Mouse (Mus musculus): Measurements from ENCODE around the gene Fhit. TPM values are rescaled to one million over a fixed set of nuclear protein-coding genes. Genes with fewer than 3 reads are reported as not detected.
"Not testable (repeated sequence)": the region's sequence is repeated elsewhere in the genome, so short reads cannot be mapped to it uniquely, and the experiment has no call there.

Fhit gene
- polyA plus RNA-seq, 1 experiment from 2014 or later: 6.7 TPM

GRCm38 (mm10) chr14:10824819-10825218 lies 337.0 kb downstream of the Fhit start:
- H3K4me1 ChIP-seq (ENCODE audit: insufficient read depth, low read length): no peaks in the 10 kb centered on the region
- ATAC-seq (ENCODE audit: low FRiP score, low TSS enrichment): no peak
- no peak overlapping the region for H3K4me3 ChIP-seq (ENCODE audit: low read length)
- H3K36me3 ChIP-seq (ENCODE audit: insufficient read depth, low read length): no peaks in the 10 kb centered on the region
- no peaks in the 10 kb centered on the region for H3K9me3 ChIP-seq (ENCODE audit: low read length)
- 73% methylated on average over 4 of the region's 4 CpGs for WGBS
- H3K27me3 ChIP-seq (ENCODE audit: insufficient read depth, low read length): no peaks in the 10 kb centered on the region
- H3K4me2 ChIP-seq (replicated peaks; ENCODE audit: low read depth, low read length): no peak overlapping the region
- no peak overlapping the region for H3K27ac ChIP-seq (ENCODE audit: low read length)
- H3K9ac ChIP-seq (replicated peaks; ENCODE audit: low read length): no peak overlapping the region

GRCm38 (mm10) chr14:10813551-10813950 lies 348.3 kb downstream of the Fhit start:
- Histone ChIP-seq H3K36me3 (ENCODE audit: insufficient read depth, low read length) (no peaks in the 10 kb centered on the region), H3K27ac (ENCODE audit: low read length) (no peak overlapping the region), H3K9ac (replicated peaks; ENCODE audit: low read length) (no peak overlapping the region), H3K4me3 (ENCODE audit: low read length) (no peak overlapping the region), H3K4me1 (ENCODE audit: insufficient read depth, low read length) (no peaks in the 10 kb centered on the region), H3K9me3 (ENCODE audit: low read length) (no peaks in the 10 kb centered on the region), H3K4me2 (replicated peaks; ENCODE audit: low read depth, low read length) (no peak overlapping the region), H3K27me3 (ENCODE audit: insufficient read depth, low read length) (no peaks in the 10 kb centered on the region)
- ATAC-seq (ENCODE audit: low FRiP score, low TSS enrichment): no peak
- WGBS: 29% methylated on average over 2 of the region's 2 CpGs

GRCm38 (mm10) chr14:10798489-10799180 lies 363.2 kb downstream of the Fhit start:
- Histone ChIP-seq H3K4me1 (ENCODE audit: insufficient read depth, low read length) (no peaks in the 10 kb centered on the region), H3K4me2 (replicated peaks; ENCODE audit: low read depth, low read length) (no peak overlapping the region), H3K27me3 (ENCODE audit: insufficient read depth, low read length) (no peaks in the 10 kb centered on the region), H3K9ac (replicated peaks; ENCODE audit: low read length) (no peak overlapping the region), H3K27ac (ENCODE audit: low read length) (no peak overlapping the region), H3K4me3 (ENCODE audit: low read length) (no peak overlapping the region), H3K36me3 (ENCODE audit: insufficient read depth, low read length) (no peaks in the 10 kb centered on the region), H3K9me3 (ENCODE audit: low read length) (no peaks in the 10 kb centered on the region)
- WGBS: 78% methylated on average over 4 of the region's 4 CpGs
- ATAC-seq (ENCODE audit: low FRiP score, low TSS enrichment): no peak

DNA sequence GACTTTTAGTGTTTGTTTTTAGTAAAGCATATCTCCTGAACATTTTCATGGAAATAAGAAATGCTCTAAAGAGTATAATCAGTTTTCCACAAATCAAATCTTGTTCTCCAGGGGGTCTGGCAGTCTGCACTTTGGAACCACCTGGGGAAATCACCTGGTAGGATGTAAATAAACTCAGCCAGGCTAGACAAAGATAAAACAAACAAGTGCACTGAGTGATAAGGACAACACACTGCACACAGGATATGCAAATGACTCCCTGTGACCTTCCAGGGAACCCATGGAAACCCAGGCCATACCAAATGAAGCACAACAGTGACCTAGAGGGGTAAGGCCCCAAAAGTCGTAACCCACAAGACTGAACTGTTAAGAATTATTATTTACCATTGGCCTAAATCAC lies 364.2 kb downstream of the Fhit start:
- no peak overlapping the region for H3K4me3 ChIP-seq (ENCODE audit: low read length)
- no peaks in the 10 kb centered on the region for H3K9me3 ChIP-seq (ENCODE audit: low read length)
- no peak overlapping the region for H3K27ac ChIP-seq (ENCODE audit: low read length)
- H3K4me1 ChIP-seq (ENCODE audit: insufficient read depth, low read length): no peaks in the 10 kb centered on the region
- H3K4me2 ChIP-seq (replicated peaks; ENCODE audit: low read depth, low read length): no peak overlapping the region
- 83% methylated on average over 1 of the region's 1 CpGs for WGBS
- no peaks in the 10 kb centered on the region for H3K27me3 ChIP-seq (ENCODE audit: insufficient read depth, low read length)
- H3K9ac ChIP-seq (replicated peaks; ENCODE audit: low read length): no peak overlapping the region
- no peaks in the 10 kb centered on the region for H3K36me3 ChIP-seq (ENCODE audit: insufficient read depth, low read length)
- no peak for ATAC-seq (ENCODE audit: low FRiP score, low TSS enrichment)

DNA sequence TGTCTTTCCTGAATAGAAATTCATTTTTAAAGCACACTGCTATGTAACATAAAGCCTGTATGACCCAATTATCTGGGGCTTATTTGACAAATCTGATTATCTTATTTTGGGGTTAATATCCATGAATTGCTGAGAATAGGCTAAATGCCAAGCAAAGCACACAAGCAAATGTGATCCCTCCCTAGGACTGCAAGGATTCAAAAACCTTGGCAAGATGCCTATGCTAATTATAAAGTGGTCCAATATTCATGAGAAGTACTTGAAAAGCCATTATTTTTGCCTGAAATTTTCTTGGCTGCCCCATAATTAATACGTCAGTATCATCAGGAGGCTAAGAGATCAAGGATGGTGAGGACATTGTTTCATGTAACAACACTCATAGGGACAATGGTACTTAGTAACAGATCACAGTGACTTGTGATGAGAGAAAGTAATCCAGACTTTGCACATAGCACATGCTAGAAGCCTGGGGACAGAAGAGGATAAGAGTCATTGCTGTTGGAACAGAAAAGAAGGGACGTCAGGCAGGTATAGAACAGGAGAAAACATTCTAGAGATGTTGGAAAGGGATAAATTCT lies 366.2 kb downstream of the Fhit start:
- no peaks in the 10 kb centered on the region for H3K27me3 ChIP-seq (ENCODE audit: insufficient read depth, low read length)
- H3K9ac ChIP-seq (replicated peaks; ENCODE audit: low read length): no peak overlapping the region
- H3K4me2 ChIP-seq (replicated peaks; ENCODE audit: low read depth, low read length): no peak overlapping the region
- H3K27ac ChIP-seq (ENCODE audit: low read length): no peak overlapping the region
- H3K4me3 ChIP-seq (ENCODE audit: low read length): no peak overlapping the region
- no peaks in the 10 kb centered on the region for H3K36me3 ChIP-seq (ENCODE audit: insufficient read depth, low read length)
- ATAC-seq (ENCODE audit: low FRiP score, low TSS enrichment): no peak
- H3K9me3 ChIP-seq (ENCODE audit: low read length): no peaks in the 10 kb centered on the region
- no peaks in the 10 kb centered on the region for H3K4me1 ChIP-seq (ENCODE audit: insufficient read depth, low read length)
- 63% methylated on average over 2 of the region's 2 CpGs for WGBS

DNA sequence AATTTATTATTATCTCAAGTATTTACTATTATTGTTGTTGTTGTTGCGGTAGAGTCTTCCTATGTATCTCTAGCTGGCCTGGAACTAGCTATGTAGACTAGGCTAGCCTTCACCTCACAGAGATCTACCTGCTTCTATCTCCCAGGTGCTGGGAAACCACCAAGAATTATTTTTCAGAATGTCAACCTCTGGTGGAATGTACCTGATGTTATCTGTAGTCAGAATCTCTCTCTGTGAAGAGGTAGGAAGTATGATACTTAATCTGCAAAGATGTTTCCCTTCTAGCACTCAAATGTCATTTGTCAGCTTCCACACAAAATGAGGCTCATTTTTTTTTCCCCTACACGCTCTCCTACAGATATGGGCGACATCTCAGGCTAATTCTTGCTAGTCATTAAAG lies 377.9 kb downstream of the Fhit start:
- WGBS: 90% methylated on average over 3 of the region's 3 CpGs
- H3K4me1 ChIP-seq (ENCODE audit: insufficient read depth, low read length): no peaks in the 10 kb centered on the region
- no peaks in the 10 kb centered on the region for H3K9me3 ChIP-seq (ENCODE audit: low read length)
- H3K36me3 ChIP-seq (ENCODE audit: insufficient read depth, low read length): no peaks in the 10 kb centered on the region
- H3K9ac ChIP-seq (replicated peaks; ENCODE audit: low read length): no peak overlapping the region
- no peak for ATAC-seq (ENCODE audit: low FRiP score, low TSS enrichment)
- H3K27me3 ChIP-seq (ENCODE audit: insufficient read depth, low read length): no peaks in the 10 kb centered on the region
- no peak overlapping the region for H3K4me2 ChIP-seq (replicated peaks; ENCODE audit: low read depth, low read length)
- no peak overlapping the region for H3K27ac ChIP-seq (ENCODE audit: low read length)
- H3K4me3 ChIP-seq (ENCODE audit: low read length): no peak overlapping the region

- no peaks in the 10 kb centered on the region for H3K36me3 ChIP-seq (ENCODE audit: insufficient read depth, low read length)
- no peak overlapping the region for H3K9ac ChIP-seq (replicated peaks; ENCODE audit: low read length)
- no peak for ATAC-seq (ENCODE audit: low FRiP score, low TSS enrichment)
- no peaks in the 10 kb centered on the region for H3K4me1 ChIP-seq (ENCODE audit: insufficient read depth, low read length)
- 88% methylated on average over 2 of the region's 2 CpGs for WGBS
- H3K4me3 ChIP-seq (ENCODE audit: low read length): no peak overlapping the region
- no peaks in the 10 kb centered on the region for H3K9me3 ChIP-seq (ENCODE audit: low read length)
- no peak overlapping the region for H3K27ac ChIP-seq (ENCODE audit: low read length)
- H3K27me3 ChIP-seq (ENCODE audit: insufficient read depth, low read length): no peaks in the 10 kb centered on the region
- no peak overlapping the region for H3K4me2 ChIP-seq (replicated peaks; ENCODE audit: low read depth, low read length)
Measured at GRCm38 (mm10) chr14:10778721-10779120, 383.1 kb downstream of the Fhit start.

DNA sequence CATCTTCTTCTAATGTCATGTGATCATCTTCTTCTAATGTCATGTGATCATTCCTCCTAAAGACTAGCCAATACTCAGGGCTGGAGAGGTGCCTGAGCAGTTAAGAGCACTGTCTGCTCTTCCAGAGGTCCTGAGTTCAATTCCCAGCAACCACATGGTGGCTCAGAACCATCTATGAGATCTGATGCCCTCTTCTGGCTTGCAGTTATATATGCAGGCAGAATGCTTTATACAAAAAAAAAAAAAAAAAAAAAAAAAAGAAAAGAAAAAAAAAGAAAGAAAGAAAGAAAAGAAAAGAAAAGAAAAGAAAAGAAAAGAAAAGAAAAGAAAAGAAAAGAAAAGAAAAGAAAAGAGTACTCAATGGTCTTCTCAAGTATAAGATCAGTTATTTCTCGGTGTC lies 407.0 kb downstream of the Fhit start:
- not testable (repeated sequence) for H3K4me2 ChIP-seq (replicated peaks; ENCODE audit: low read depth, low read length); H3K9ac ChIP-seq (replicated peaks; ENCODE audit: low read length); H3K36me3 ChIP-seq (ENCODE audit: insufficient read depth, low read length); H3K4me1 ChIP-seq (ENCODE audit: insufficient read depth, low read length); ATAC-seq (ENCODE audit: low FRiP score, low TSS enrichment); H3K27me3 ChIP-seq (ENCODE audit: insufficient read depth, low read length); H3K27ac ChIP-seq (ENCODE audit: low read length); H3K4me3 ChIP-seq (ENCODE audit: low read length); H3K9me3 ChIP-seq (ENCODE audit: low read length)
- 97% methylated on average over 1 of the region's 1 CpGs for WGBS

DNA sequence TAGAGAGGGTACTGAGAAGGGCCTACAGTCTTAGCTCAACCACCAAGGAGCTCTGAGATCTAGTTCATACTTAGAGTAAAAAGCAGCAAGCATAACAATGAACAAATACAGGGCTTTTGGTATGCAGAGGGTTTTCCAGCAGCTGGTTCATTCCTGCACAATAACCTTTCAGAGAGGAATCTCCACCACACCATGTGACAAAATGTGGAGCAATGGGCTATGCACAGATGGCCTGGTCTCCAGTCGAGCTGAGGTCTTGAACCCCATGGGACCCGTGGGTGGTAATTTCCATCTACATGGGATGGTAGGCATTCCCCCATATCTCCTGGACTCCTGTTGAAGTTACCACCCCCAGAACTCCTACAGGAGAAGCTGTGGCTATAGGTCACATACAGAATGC lies 423.8 kb downstream of the Fhit start:
- no peaks in the 10 kb centered on the region for H3K9me3 ChIP-seq (ENCODE audit: low read length)
- H3K4me1 ChIP-seq (ENCODE audit: insufficient read depth, low read length): no peaks in the 10 kb centered on the region
- H3K36me3 ChIP-seq (ENCODE audit: insufficient read depth, low read length): no peaks in the 10 kb centered on the region
- no peak overlapping the region for H3K9ac ChIP-seq (replicated peaks; ENCODE audit: low read length)
- no peak overlapping the region for H3K27ac ChIP-seq (ENCODE audit: low read length)
- no peaks in the 10 kb centered on the region for H3K27me3 ChIP-seq (ENCODE audit: insufficient read depth, low read length)
- WGBS: 88% methylated on average over 2 of the region's 2 CpGs
- ATAC-seq (ENCODE audit: low FRiP score, low TSS enrichment): no peak
- H3K4me2 ChIP-seq (replicated peaks; ENCODE audit: low read depth, low read length): no peak overlapping the region
- H3K4me3 ChIP-seq (ENCODE audit: low read length): no peak overlapping the region

DNA sequence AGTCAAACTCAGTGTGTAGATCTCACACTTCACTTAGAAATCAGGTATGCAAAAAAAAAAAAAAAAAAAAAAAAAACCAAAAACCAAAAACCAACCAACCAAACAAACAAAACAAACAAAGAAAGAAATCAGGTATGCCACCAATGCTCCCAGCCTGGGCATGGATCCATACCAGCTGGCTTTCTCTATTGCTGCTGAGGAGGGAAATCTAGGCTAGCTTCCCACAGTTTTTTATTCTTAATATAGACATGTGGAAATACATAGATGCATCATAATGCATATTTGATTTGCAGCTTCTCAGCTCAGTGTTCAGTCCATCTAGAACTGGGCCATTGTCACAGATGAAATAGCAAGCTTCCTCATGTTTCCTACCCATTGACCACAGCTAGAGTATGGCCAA lies 439.3 kb downstream of the Fhit start:
- no peak overlapping the region for H3K4me3 ChIP-seq (ENCODE audit: low read length)
- ATAC-seq (ENCODE audit: low FRiP score, low TSS enrichment): no peak
- no peaks in the 10 kb centered on the region for H3K4me1 ChIP-seq (ENCODE audit: insufficient read depth, low read length)
- H3K27me3 ChIP-seq (ENCODE audit: insufficient read depth, low read length): no peaks in the 10 kb centered on the region
- H3K27ac ChIP-seq (ENCODE audit: low read length): no peak overlapping the region
- no peaks in the 10 kb centered on the region for H3K9me3 ChIP-seq (ENCODE audit: low read length)
- no peak overlapping the region for H3K9ac ChIP-seq (replicated peaks; ENCODE audit: low read length)
- no peaks in the 10 kb centered on the region for H3K36me3 ChIP-seq (ENCODE audit: insufficient read depth, low read length)
- no peak overlapping the region for H3K4me2 ChIP-seq (replicated peaks; ENCODE audit: low read depth, low read length)

Data from kidney, embryonic 16.5 days (tissue).